Mouse (Mus musculus) left cerebral cortex, postnatal 25 days (tissue): ENCODE measurements around the gene Pqbp1. TPM values are rescaled to one million over a fixed set of nuclear protein-coding genes. Genes with fewer than 3 reads are reported as not detected.
"Not testable (repeated sequence)": the region's sequence is repeated elsewhere in the genome, so short reads cannot be mapped to it uniquely, and the experiment has no call there.

Experiments used
- DNase-seq, 2 experiments: peaks; one replicate each; pipeline ENCODE4 v3.0.0; 2022; ENCODE audit warnings: low spot score in 2 of 2, mixed read lengths in 1 of 2
- intact Hi-C: fragments of 180-260 bp; cut with DNase I; formaldehyde crosslinking; loops from one replicate; pipeline ENCODE4 v1.15.1; 2025
- total RNA-seq, 2 experiments: library from RNA; stranded (reverse); gene quantifications; 2 replicates each; pipeline ENCODE4 v1.2.3; 2021

Gene Pqbp1
- 10 to 100 TPM; 77.7 to 86.6 TPM for total RNA-seq

GRCm38 (mm10) chrX:7898880-7899874, at the start of gene Pqbp1, which contains the start of gene Timm17b:
Gene Pqbp1, minus strand, starts transcription at chrX:7899269.
Gene Timm17b, plus strand, starts transcription at chrX:7899357.
- DNase-seq: peak; percentile 84 to 95
- intact Hi-C loops: loop anchor here (1.0 kb wide), 1 partner anchor 48 kb away; the partner anchor contains the start of gene Hdac6

- intact Hi-C loops: loop anchor here (1.0 to 5.0 kb wide), 2 partner anchors 49 to 124 kb away; partner anchors contain the start of genes Pqbp1, Suv39h1 and Timm17b
These were observed 48.9 kb upstream of the Pqbp1 start for GRCm38 (mm10) chrX:7947900-7948492.

GRCm38 (mm10) chrX:7947108-7947899, 48.2 kb upstream of the Pqbp1 start, which contains the start of gene Hdac6:
Gene Hdac6, minus strand, starts transcription at chrX:7947889.
- DNase-seq: no peak
- intact Hi-C loops: loop anchor here (1.0 to 5.0 kb wide), 2 partner anchors 48 to 125 kb away; partner anchors contain the start of genes Pqbp1, Suv39h1 and Timm17b

More at GRCm38 (mm10) chrX:7947900-7948492, 48.9 kb upstream of the Pqbp1 start:
- DNase-seq: peak; percentile 88 to 97

- DNase-seq: no peak
- intact Hi-C loops: loop anchor here (5.0 kb wide), 1 partner anchor 127 kb away; the partner anchor contains the start of gene Suv39h1
These were observed 46.5 kb upstream of the Pqbp1 start for GRCm38 (mm10) chrX:7945618-7946017.

- intact Hi-C loops: no loop called here
- DNase-seq: no peak
These were observed 38.6 kb upstream of the Pqbp1 start for GRCm38 (mm10) chrX:7937667-7938066.

GRCm38 (mm10) chrX:7936874-7937273, 37.8 kb upstream of the Pqbp1 start:
- intact Hi-C loops: no loop called here
- DNase-seq: no peak

GRCm38 (mm10) chrX:7928270-7928790, 29.3 kb upstream of the Pqbp1 start, which contains the start of gene Eras:
Gene Eras, minus strand, starts transcription at chrX:7928607.
- intact Hi-C loops: no loop called here
- DNase-seq: no peak

GRCm38 (mm10) chrX:7927116-7927515, 28.0 kb upstream of the Pqbp1 start:
- DNase-seq: no peak
- intact Hi-C loops: no loop called here

GRCm38 (mm10) chrX:7926266-7926665, 27.2 kb upstream of the Pqbp1 start:
- intact Hi-C loops: no loop called here
- DNase-seq: no peak

- intact Hi-C loops: no loop called here
- peak in 1 of 2 experiments; percentile 16 for DNase-seq
These were observed 23.0 kb upstream of the Pqbp1 start for GRCm38 (mm10) chrX:7922032-7922431.

GRCm38 (mm10) chrX:7919601-7920383, 20.7 kb upstream of the Pqbp1 start, which contains the start of gene Pcsk1n:
Gene Pcsk1n, plus strand, starts transcription at chrX:7919822.
- peak; percentile 52 to 56 for DNase-seq
- intact Hi-C loops: loop anchor here (10.0 kb wide), 1 partner anchor 195 kb away; no protein-coding TSS in a partner anchor

- DNase-seq: not testable (repeated sequence)
- intact Hi-C loops: loop anchor here (10.0 kb wide), 1 partner anchor 197 kb away; no protein-coding TSS in a partner anchor
These were observed 18.9 kb upstream of the Pqbp1 start for GRCm38 (mm10) chrX:7917960-7918359.

- DNase-seq: not testable (repeated sequence)
- intact Hi-C loops: loop anchor here (10.0 kb wide), 1 partner anchor 199 kb away; no protein-coding TSS in a partner anchor
These were observed 16.6 kb upstream of the Pqbp1 start for GRCm38 (mm10) chrX:7915669-7916068.

- no peak for DNase-seq
- intact Hi-C loops: loop anchor here (5.0 to 10.0 kb wide), 2 partner anchors 107 to 204 kb away; partner anchors contain the start of gene Glod5
These were observed 11.4 kb upstream of the Pqbp1 start for GRCm38 (mm10) chrX:7910473-7910872.

- intact Hi-C loops, DNase-seq: not testable (repeated sequence)
These were observed 10.2 kb upstream of the Pqbp1 start, which contains the start of gene Gm10490 for GRCm38 (mm10) chrX:7909242-7909641. Gene Gm10490, plus strand, starts transcription at chrX:7909542.

- intact Hi-C loops: no loop called here
- DNase-seq: no peak
These were observed 8.7 kb upstream of the Pqbp1 start, which contains the start of gene Gm10491 for GRCm38 (mm10) chrX:7907735-7908134. Gene Gm10491, minus strand, starts transcription at chrX:7907835.

- DNase-seq: no peak
- intact Hi-C loops: no loop called here
These were observed 5.4 kb upstream of the Pqbp1 start for GRCm38 (mm10) chrX:7904441-7904840.

- intact Hi-C loops: no loop called here
- DNase-seq: no peak
These were observed 858 bp downstream of the Pqbp1 start for GRCm38 (mm10) chrX:7898211-7898610.
